Mouse (Mus musculus): ENCODE measurements at regions not wholly inside any gene's neighbourhood (a gene's known extent, or its start where the extent isn't known, plus 50 kb on each side); places are given as distances from the start of the nearest gene placed in this dataset.

- no peak for TF ChIP-seq RAD21 (IDR thresholded peaks at IDR 0.05; ENCODE audit: low read depth, low read length)
- TF ChIP-seq CTCF (conservative IDR thresholded peaks at IDR 0.05 in 1 of 2, IDR thresholded peaks at IDR 0.05 in 1 of 2; ENCODE audit: low read depth in 2 of 2, low read length in 2 of 2): no peak
- no peak for TF ChIP-seq CHD2 (IDR thresholded peaks at IDR 0.05; ENCODE audit: low read length)
- no peak for TF ChIP-seq POLR2A (IDR thresholded peaks at IDR 0.05; ENCODE audit: low read depth, low read length)
- TF ChIP-seq MAFK (IDR thresholded peaks at IDR 0.05; ENCODE audit: insufficient replicate concordance, low read length): no peak
- TF ChIP-seq ZNF384 (IDR thresholded peaks at IDR 0.05; ENCODE audit: low read depth, low read length): no peak
- TF ChIP-seq POLR2AphosphoS2 (IDR thresholded peaks at IDR 0.05; ENCODE audit: low read depth, low read length): no peak
- TF ChIP-seq MAZ (IDR thresholded peaks at IDR 0.05; ENCODE audit: low read depth, low read length): no peak
- no peak for TF ChIP-seq USF2 (conservative IDR thresholded peaks at IDR 0.05; ENCODE audit: low read depth, low read length)
- TF ChIP-seq MXI1 (IDR thresholded peaks at IDR 0.05; ENCODE audit: low read depth, low read length): no peak
- no peak for TF ChIP-seq CHD1 (IDR thresholded peaks at IDR 0.05; ENCODE audit: low read depth, low read length)
- no peak for TF ChIP-seq TBP (conservative IDR thresholded peaks at IDR 0.05; ENCODE audit: low read depth, low read length)
- no peak for TF ChIP-seq SMC3 (IDR thresholded peaks at IDR 0.05; ENCODE audit: low read depth, low read length)
Observed at GRCm38 (mm10) chr6:93167281-93167680, 224.0 kb upstream of the Adamts9 start.
